Mouse (Mus musculus) layer of hippocampus, postnatal 14 days (tissue): ENCODE measurements around the gene Polr3h. TPM values are rescaled to one million over a fixed set of nuclear protein-coding genes. Genes with fewer than 3 reads are reported as not detected.
"Not testable (repeated sequence)": the region's sequence is repeated elsewhere in the genome, so short reads cannot be mapped to it uniquely, and the experiment has no call there.

Experiments used
- DNase-seq, 2 experiments: peaks; one replicate each; pipeline ENCODE4 v3.0.0; 2021 to 2022; ENCODE audit warnings: low spot score in 2 of 2, mixed read lengths in 1 of 2
- total RNA-seq, 2 experiments: library from RNA; stranded (reverse); gene quantifications; 2 replicates each; pipeline ENCODE4 v1.2.3; 2021

Polr3h gene
- total RNA-seq, 2 experiments from 2014 or later = 52.8 to 54.7 TPM

DNA sequence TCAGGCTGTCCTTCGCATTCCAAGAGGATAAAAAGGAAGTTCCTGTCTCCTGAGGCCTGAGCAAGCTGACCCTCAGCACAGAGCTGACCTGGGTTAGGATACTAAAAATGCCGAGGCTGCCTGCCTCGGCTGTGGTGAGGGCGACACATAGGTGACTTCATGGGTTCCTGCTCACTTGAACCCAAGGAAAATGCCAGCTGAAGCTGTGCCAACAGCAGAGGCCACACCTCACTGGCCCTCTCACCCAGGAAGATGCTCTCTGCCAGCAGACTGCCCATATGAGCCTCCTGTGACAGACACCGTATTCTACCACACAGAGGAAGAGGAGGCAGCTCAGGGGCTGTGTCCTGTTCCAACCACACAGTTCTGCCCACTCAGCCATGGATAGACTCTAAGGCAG lies 7.0 kb downstream of the Polr3h start:
- DNase-seq = no peak

DNA sequence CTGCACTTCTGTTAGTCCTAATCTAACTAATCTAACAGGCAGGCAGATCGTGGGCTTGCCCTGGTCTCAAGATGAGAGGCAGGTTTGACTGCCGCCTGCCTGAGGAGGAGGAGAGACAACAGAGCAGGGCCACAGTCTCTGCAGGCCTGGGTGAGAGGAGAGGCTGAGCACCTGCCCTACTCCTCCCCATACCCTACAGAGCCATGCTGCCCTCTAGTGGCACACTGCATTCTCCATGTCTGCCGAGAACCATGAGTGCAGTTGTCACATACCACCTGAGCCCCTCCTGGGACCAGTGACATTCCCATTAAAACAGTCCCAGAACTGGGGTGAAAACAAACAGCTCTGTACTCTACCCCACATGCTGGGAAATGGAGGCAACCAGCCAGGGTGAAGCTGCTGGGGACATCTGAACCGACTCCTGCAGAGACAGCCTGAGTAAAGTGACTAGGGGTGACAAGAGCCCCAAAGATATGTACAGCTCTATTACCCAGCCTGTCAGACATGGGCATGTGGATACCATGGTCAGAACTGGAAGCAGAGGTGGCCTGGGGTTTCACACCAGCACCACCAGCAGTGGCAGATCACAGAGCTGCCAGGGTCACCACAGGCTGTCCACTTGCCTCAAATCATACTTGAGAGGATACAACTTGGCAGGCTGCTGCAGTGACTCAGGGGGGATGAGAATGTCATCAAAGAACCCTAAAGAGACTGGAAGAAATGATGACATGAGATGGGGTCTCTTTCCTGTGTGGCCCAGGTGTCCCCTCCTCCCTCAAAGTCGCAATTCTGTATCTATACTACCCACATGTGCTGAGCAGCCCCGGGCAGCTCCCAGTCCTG lies 8.2 kb downstream of the Polr3h start:
- DNase-seq = peak; percentile 60 to 61

DNA sequence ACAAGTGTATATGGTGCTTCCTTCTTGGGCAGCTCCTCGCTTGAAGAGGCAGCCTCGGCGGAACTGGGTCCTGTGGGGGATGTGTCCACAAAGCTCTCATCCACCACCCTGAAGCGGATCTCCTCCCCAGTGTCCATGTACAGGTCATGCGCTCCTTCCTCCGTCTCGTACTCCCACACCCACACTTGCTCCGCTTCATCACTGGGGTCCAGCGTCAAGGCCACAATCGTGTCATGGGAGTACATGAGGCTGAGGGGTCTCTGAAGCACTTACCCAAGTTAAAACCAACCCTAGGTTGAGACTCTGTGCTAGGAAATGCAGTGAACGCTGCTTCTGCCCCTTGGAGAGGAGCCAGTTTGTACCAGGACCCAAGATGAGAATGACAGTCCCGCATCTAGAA lies 8.8 kb downstream of the Polr3h start:
- no peak for DNase-seq

DNA sequence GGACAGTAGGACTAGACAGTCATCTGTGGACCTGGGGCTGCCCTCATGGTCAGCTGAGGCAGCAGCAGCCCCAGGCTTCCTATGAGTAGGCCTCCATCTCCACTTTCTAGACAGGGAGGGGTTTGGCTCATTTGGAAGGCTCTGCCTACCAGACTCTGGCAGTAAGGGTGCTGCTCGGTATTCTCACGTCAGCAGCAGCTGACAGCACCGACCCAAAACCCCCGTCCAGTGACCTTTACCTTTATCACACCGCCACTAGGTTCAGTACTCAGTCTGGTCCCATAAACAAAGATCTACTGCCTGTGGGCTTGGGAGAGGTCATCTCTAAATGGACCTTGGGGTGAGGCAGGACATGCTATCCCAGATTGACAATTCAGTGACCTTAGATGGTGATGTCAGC lies 10.4 kb downstream of the Polr3h start:
- no peak for DNase-seq

DNA sequence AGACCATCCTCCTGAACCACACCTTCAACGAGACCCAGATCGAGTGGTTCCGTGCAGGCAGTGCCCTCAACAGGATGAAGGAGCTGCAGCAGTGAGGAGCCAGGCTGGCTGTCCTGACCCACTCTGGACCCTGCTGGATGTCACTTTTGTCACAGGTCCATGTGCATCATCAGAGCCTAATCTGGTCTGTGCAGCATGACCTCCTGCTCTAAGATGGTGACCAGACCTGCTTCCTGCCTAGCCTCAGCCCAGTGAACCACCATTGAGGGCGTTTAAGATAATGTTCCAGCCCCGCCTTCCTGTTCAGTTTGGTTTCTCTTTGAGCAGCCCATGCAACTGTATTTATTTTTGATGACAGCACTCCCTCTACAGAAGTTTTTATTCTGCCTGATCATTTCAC lies 11.4 kb downstream of the Polr3h start:
- no peak for DNase-seq

DNA sequence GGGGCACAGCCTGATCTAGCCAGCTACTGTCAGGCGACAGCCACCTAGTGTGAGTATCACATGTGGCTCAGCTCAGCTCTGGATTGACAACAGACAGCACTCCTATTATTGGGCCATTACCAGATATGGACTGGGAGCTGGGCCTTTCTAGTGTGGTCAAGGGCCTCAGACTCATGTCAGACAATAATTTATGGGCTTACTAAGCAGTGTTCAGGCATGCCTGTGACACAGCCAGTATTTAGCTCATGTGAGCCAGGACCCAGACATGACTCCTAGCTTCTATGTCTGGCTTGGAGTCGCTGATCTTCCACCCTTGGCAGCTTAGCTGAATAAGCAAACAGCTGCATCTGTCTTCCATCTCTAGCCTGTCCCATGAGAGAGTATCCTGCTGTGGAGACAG lies 13.5 kb downstream of the Polr3h start:
- no peak for DNase-seq

DNA sequence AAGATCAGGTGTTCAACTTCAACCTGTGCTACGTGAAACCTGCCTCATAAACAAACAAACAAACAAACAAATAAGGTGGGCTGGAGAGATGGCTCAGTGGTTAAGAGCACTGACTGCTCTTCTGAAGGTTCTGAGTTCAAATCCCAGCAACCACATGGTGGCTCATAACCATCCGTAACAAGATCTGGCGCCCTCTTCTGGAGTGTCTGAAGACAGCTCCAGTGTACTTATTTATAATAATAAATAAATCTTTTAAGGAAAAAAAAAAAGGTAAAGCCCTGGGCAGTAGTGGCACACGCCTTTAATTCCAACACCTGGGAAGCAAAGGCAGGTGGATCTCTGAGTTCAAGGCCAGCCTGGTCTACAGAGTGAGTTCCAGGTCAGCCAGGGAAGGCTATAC lies 17.3 kb downstream of the Polr3h start:
- not testable (repeated sequence) for DNase-seq

DNA sequence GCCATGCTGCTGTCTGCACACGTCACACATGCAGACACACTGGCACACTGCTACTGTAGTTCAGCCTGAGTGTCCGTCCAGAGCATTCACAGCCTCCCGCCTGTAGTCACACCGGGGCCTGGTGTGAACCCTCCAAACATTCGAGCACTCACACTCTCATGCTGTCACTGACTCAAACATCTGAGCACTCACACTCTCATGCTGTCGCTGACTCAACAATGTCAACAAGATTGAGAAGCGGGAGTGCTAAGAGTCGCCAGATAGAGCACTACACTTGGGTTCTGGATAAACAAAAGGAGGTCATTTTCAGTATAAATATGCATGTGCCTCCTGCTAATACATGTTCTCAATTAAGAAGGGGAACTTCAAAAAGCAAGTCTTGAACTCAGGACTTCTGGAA lies 18.1 kb downstream of the Polr3h start:
- DNase-seq = no peak

DNA sequence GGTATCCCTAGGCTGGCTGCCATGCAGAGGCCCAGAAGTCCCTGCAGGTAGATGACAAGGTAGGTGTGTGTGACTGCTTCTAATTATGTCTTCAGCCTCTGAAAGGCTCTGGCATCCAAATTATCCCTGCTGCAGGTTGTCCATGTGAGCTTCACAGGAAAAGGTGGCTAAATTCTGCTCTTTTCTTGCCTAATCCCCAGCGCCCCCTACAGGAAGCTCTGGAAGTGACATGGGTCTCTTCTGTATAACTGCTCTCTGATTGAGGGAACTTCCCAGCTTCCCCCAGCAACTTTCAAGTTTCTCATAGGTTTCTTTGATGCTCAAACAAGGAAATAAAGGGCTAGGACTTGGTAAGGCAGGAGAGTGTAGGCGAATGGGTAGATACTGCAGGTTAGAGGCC lies 21.1 kb downstream of the Polr3h start:
- peak; percentile 74 to 79 for DNase-seq

DNA sequence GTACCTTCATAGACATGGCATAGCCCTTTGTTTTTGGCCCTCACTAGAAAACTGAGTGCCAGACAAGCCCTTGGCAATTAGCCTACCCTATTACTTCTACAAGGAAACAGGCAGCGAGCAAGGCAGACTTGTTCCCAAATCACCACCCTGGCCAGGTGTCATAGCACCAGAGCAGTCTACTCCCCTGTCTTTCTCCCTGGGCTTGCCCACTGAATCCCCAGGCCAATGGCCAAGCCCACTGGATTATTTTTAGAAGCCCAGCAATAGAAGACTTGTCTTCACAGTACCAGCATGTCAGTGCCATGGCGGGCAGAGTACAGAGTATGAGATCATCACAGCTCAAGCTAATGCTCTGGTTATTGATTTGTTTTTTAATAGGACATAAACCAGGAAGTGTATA lies 27.3 kb downstream of the Polr3h start:
- no peak for DNase-seq

DNA sequence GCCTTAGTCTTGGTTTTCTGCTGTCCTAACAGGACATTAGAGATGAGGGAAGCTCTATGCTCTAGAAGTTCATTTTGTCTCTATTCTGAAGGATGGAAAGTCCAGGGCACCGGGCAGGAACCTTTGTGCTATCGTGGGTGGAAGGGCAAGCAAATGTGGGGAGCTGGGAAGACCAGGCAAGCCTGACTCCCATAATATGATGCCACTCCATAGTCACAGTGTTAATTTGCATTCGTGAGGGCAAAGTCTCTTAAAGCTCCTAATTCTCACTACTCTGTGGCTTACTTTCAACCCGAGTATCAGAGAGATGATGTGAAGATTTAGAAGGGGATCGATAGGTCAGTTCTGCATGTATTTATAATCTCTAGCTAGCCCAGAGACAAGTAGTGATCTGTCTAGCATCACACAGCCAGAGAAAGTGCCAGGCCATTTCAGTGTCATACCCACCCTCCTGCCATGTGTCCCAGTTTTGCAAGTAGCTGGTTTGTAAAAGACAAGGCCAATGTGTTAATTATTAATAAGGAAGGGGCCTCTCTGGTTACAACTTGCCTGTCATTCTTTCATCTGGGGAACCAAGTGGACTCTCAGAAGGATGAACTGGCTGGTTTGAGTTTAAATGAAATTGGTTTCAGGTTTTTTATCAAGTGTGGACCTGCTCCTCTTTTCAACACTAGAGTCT lies 28.3 kb downstream of the Polr3h start:
- no peak for DNase-seq

DNA sequence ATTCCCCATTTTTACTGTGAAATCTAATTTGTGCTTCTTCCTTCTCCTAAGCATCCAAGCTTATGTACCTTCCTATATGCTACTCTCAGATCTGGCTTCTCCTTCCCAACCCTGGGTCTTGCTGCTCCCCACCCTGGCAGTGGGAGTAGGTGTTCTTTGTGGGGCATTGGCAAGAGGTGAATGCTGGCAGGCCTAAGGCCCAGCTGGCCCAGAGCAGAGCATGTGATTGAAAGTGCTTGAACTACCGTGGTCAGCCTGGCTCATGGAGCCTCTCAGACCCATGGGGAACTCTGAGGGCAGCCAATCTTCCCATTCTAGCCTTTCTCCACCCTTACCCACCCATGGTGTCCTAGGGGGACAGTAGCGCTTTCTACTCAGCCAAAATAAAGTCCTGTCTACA lies 29.6 kb downstream of the Polr3h start:
- peak in 1 of 2 experiments; percentile 58 for DNase-seq

DNA sequence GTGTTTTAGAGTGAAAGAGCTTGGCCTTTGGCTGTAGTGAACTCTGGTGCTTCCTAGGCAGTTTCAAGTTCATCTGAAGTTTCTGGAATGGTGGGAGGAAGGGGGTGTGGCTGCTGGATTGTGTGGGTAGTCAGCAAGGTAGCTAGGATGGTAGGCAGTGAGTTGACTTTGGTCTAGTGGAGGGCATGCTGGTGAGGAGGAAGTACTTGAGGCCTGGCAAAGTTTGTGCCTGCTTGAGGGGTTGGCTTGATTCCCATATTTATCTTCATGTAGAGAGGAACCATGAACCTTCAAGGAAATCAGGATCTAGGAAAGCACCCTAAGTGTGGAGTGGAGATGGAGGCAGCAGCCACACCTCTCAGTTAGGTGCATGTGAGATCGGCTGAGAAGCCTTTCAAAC lies 32.0 kb downstream of the Polr3h start:
- DNase-seq = no peak

DNA sequence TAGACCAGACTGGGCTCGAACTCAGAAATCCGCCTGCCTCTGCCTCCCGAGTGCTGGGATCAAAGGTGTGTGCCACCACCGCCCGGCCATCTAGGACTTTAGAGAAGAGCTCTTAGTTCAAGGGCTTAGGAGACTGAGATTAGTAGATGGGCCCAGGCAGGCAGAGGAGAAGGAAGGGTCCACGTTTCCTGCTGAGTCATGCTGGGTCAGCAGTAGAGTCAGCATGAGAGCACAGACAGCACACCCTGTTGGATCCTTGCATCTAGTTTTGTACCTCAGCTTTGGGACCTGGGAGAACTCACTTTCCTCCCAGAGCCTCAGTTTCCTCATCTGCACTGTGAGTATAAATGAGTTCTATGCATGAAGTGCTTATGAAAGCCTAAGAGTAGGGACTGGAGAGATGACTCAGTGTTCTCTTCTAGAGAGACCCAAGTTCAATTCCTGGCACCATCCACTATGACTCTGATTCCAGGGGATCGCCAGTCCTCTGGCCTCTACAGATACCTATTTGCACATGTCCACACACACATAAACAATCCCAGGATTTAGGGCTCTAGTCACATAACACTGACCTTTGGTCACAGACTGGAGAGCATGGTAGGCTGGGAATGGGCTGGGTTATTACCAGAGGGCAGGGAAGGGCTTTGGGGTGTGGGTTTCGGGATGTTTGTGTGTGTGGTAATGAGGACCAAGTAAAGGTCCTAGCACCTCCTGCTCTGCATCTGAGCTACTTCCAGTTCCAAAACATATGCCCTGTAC lies 34.0 kb downstream of the Polr3h start:
- DNase-seq = no peak

DNA sequence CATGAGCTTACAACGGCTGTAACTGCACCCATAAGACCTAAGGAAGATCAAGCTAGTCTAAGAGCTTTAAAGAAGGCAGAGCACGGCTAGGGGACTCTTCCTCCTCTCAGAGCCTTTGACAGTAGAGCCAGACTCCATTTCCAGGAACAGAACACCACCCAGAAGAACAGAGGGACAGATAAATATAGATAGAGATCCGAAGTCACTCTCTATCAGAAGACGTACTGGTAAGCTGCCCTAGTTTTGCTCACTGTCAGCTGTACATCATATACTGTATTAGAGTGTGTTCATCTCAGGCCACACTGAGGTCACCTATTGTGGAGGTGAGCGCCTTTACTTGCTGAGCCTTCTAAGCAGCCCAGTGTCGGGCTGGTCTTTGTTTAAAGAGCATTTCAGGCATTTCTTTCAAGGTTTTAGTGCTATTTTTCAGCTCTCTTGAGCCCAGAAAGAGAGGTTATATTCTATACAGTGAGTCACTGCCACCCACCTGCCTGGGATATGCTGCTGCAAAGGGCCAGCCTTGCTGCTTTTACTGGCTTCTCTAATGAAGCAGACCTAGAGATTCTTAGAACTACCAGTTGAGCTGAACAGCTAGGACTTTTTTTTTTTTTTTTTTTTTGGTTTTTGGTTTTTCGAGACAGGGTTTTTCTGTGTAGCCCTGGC lies 34.8 kb downstream of the Polr3h start:
- DNase-seq = no peak

DNA sequence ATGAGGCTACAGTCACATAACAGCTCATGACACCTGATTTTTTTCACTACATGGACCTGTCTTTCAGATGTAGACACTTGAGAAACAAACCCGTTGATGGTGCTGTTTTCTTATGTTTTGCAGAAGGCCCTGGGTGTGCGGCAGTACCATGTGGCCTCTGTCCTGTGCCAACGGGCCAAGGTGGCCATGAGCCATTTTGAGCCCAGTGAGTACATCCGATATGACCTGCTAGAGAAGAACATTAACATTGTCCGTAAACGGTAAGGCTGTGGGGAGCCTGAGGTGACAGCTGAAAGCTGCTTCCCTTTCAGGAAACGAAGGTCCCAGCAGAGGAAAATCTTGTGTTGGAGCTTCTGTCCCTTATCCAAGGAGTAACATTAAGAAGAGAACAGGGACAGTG lies 36.9 kb downstream of the Polr3h start:
- DNase-seq = no peak

DNA sequence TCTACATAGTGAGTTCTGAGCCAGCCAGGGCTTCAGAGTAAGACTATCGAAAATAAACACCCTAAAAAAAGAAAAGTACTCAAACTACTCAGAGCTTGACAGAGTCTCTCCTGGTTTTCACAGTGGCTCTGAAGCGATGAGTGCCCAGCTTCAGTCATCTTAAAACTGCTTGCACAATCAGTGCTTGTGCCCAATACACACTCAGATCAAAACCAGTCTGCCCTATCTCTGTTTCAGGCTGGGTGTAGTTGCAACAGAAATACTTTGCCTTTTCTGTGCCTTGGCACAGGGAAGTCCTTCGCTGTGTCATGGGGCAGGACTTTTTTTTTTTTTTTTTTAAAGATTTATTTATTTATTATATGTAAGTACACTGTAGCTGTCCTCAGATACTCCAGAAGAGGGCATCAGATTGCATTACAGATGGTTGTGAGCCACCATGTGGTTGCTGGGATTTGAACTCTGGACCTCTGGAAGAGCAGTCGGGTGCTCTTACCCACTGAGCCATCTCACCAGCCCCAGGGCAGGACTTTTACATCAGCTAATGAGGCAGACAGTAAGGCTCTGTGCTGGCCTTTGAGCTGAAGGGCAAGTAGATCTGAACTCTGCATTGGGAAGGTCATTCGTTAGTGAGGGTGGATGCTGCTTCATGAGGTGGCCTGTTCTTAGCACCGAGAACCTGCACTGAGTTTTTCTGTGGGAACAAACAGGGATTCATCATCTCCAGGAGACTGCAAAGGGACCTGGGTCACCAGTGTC lies 39.1 kb downstream of the Polr3h start:
- DNase-seq = no peak

DNA sequence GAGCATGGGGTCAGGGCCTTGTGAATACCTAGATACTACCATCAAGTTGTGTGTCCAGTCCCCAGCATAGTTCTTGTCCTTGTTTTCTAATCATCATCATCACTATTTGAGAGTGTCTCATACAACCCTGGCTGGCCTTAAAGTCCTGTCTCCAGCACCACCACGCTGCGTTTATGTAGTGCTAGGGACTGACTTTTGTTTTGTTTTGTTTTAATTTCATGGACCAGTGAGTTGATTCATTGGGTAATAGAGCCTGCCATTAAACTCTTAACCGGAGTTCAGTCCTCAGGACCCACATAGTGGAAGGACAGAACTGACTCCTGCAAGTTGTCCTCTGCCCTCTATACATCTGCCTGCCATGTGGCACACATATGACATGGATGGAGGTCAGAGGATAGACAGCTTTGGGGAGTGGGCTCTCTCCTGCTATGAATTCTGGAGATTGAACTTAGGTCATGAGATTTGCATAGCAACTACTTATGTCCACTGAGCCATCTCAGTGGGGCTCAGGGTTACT lies 40.6 kb downstream of the Polr3h start:
- no peak for DNase-seq

DNA sequence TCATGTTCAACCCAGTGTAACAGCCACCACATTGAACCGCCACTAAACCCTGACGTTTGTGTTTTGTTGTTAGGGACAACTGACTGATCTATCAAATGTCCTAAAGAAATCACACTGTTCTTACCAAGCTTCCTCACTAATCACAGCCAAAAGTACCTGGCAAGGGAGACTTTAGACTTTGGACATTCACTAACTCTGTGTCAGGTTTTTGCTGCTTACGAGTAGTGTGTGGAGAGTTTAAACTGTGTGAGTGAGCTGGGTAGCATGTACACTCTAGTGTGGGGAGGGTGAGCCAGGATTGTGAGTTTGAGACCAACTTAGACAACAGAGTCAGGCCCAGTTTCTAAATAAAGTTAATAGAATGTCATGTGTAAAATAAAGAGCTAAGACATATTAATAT lies 43.7 kb downstream of the Polr3h start:
- no peak for DNase-seq
